Mouse (Mus musculus) testis, adult 10 weeks (tissue): ENCODE results near the gene Ccr6. TPM values are rescaled to one million over a fixed set of nuclear protein-coding genes. Genes with fewer than 3 reads are reported as not detected.

Experiments used
- polyA plus RNA-seq: library from polyadenylated mRNA; stranded (reverse); fragments of 350-450 nt; fragmentation: Illumina TruSeq; extraction: RNeasy Lipid Tissue Mini Kit (QIAGEN cat#74804); gene quantifications from one replicate; pipeline ENCODE4 v1.2.3, GENCODE M21; 2014; ENCODE audit warnings: low read depth, low replicate concordance

Ccr6 gene
- polyA plus RNA-seq = 2.1 TPM

DNA sequence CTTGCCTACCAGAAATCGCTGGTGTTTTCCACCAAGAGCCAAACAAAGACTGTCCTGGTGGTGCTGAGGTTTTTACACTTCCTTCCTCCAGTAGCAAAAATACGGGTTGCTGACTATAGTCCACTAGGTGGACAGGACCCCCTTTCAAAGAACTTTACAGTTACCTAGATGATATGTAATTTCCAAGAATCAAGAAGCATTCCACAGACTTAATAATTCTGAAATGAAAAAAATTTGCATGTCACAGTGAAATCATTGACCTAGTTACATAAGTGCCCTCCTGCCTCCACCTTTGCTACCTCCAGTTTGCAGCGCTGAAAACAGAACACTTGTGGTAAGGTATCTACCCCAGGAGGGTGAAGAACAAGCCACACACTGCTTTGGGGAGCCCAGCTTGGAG, at the start of gene Ccr6:
TSS of gene Ccr6 (plus strand) at position 301 of the 400 bp plus-strand sequence.

DNA sequence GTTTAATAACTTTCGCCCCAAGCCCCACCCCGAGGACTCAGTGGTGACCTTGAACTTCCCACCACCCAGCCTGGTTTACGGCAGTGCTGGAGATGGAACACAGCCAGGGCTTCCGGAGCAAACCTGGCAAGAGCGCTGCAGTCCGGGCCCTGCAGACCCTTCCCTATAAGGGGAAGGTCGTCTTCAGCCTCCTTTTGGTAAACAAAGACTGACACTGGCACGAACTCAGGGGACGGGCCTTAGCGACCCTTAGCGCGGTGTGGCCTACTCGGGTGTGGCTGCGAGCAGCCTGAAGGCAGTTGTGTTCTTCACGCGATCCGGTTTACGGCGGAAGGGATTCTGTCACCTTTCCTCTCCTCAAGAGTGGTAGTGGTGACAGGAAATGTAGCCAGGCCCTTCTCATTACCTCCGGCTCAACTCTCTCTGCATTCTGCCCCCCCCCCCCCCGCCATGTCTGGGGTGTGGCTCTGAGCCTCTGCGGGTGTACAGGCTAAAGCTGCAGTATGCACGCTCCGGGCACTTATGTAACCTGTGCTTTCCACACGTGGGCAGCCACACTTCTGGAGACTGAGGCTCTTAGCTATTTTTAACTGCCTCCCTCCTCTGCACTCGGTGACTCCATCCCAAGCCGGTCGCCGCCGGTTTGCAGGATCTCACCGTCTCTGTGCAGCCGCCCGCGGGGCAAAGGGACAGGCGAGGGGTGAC, 47.1 kb downstream of the Ccr6 start, which contains the start of gene Mpc1:
TSS of gene Mpc1 (plus strand) at position 84 of the 705 bp plus-strand sequence.

Other genes with a start within 250 kb of the Ccr6 start
- not detected for gene Gm49673, start 88.3 kb upstream of the Ccr6 start, polyA plus RNA-seq
- gene Rnaset2a, start 87.9 kb upstream of the Ccr6 start, polyA plus RNA-seq = 4.9 TPM
- 129 TPM for gene Fgfr1op, start 70.5 kb upstream of the Ccr6 start, polyA plus RNA-seq
- gene Mpc1, start 46.9 kb downstream of the Ccr6 start, polyA plus RNA-seq = 59.6 TPM
- gene Sft2d1, start 75.1 kb downstream of the Ccr6 start, polyA plus RNA-seq = 31.1 TPM
- not detected for gene Prr18, start 101.4 kb downstream of the Ccr6 start, polyA plus RNA-seq
- not detected for gene T2, start 119.9 kb downstream of the Ccr6 start, polyA plus RNA-seq
- 0.13 TPM for gene T, start 198.4 kb downstream of the Ccr6 start, polyA plus RNA-seq